In genomic region chr11:98742397-98743291, GRCm38 (mm10) we compare ENCODE assay signal across 8 mouse cellular contexts. TPM values are rescaled to one million over a fixed set of nuclear protein-coding genes. Genes with fewer than 3 reads are reported as not detected.
A peak's percentile ranks its signal among the peaks of the same experiment; 100 is the strongest.
DNase-seq lines count a peak whose midpoint lies in the region; ATAC-seq and TF ChIP-seq lines count a peak whose summit lies in the region.

No protein-coding gene starts in this region.

- peaks cover 50% of the 10 kb centered on the region for H3K4me1 ChIP-seq in lung, embryonic 14.5 days (ENCODE audit: insufficient read depth)
- peaks cover 8% of the 10 kb centered on the region for H3K4me1 ChIP-seq in bone marrow, adult 2 months (ENCODE audit: control insufficient read depth, insufficient read depth, low read length)
- peaks cover 49% of the 10 kb centered on the region for H3K4me1 ChIP-seq in forebrain, embryonic 11.5 days (replicated peaks; ENCODE audit: control insufficient read depth, insufficient read depth, low read length)
- H3K4me1 ChIP-seq in hindbrain, embryonic 15.5 days (replicated peaks) = peaks cover 81% of the 10 kb centered on the region
- peaks cover 93% of the 10 kb centered on the region for H3K4me1 ChIP-seq in liver, embryonic 12.5 days

- H3K27ac ChIP-seq in lung, embryonic 14.5 days (ENCODE audit: low read depth) = peak overlapping the region; percentile 95
- H3K27ac ChIP-seq in bone marrow, adult 2 months (ENCODE audit: control insufficient read depth, insufficient read depth, low read depth, low read length, poor library complexity) = no peak overlapping the region
- H3K27ac ChIP-seq in forebrain, embryonic 11.5 days (ENCODE audit: low read depth, low read length) = peak overlapping the region; percentile 93
- H3K27ac ChIP-seq in hindbrain, embryonic 15.5 days (replicated peaks) = peak overlapping the region; percentile 99
- H3K27ac ChIP-seq in liver, embryonic 12.5 days = peak overlapping the region; percentile 95

- DNase-seq in lung, embryonic 14.5 days = peak; percentile 25
- DNase-seq in lung, postnatal 25 days (ENCODE audit: low spot score) = no peak
- peak; percentile 58 for DNase-seq in forebrain, embryonic 11.5 days (ENCODE audit: low spot score)
- peak; percentile 41 for DNase-seq in retina, embryonic 14.5 days (ENCODE audit: low spot score)

- no peaks in the 10 kb centered on the region for H3K9me3 ChIP-seq in lung, embryonic 14.5 days (ENCODE audit: low read depth, low read length)
- H3K9me3 ChIP-seq in forebrain, embryonic 11.5 days (ENCODE audit: control insufficient read depth, low read length) = no peaks in the 10 kb centered on the region
- no peaks in the 10 kb centered on the region for H3K9me3 ChIP-seq in hindbrain, embryonic 15.5 days
- no peaks in the 10 kb centered on the region for H3K9me3 ChIP-seq in liver, embryonic 12.5 days (replicated peaks)

- H3K4me3 ChIP-seq in lung, embryonic 14.5 days (ENCODE audit: low read depth, low read length) = peak overlapping the region; percentile 75
- peak overlapping the region; percentile 91 for H3K4me3 ChIP-seq in bone marrow, adult 2 months (replicated peaks; ENCODE audit: control insufficient read depth, low read depth, low read length)
- H3K4me3 ChIP-seq in forebrain, embryonic 11.5 days (ENCODE audit: low read depth, low read length) = peak overlapping the region; percentile 79
- peak overlapping the region; percentile 89 for H3K4me3 ChIP-seq in hindbrain, embryonic 15.5 days
- H3K4me3 ChIP-seq in liver, embryonic 12.5 days = peak overlapping the region; percentile 81

- no peaks in the 10 kb centered on the region for H3K27me3 ChIP-seq in lung, embryonic 14.5 days (ENCODE audit: insufficient read depth, low read length)
- H3K27me3 ChIP-seq in forebrain, embryonic 11.5 days (ENCODE audit: control insufficient read depth, insufficient read depth, low read length) = no peaks in the 10 kb centered on the region
- H3K27me3 ChIP-seq in hindbrain, embryonic 15.5 days = no peaks in the 10 kb centered on the region
- no peaks in the 10 kb centered on the region for H3K27me3 ChIP-seq in liver, embryonic 12.5 days (replicated peaks)

- no peak for TF ChIP-seq POLR2A in bone marrow, adult 2 months (IDR thresholded peaks at IDR 0.05; ENCODE audit: borderline replicate concordance, control insufficient read depth, low read depth, low read length)

- TF ChIP-seq CTCF in lung, embryonic 14.5 days (IDR thresholded peaks at IDR 0.05; ENCODE audit: low read depth) = no peak
- TF ChIP-seq CTCF in bone marrow, adult 2 months (IDR thresholded peaks at IDR 0.05; ENCODE audit: control insufficient read depth, insufficient read depth, low read length) = no peak

- peak; percentile 6; the same call in 1 of the 2 replicates for ATAC-seq in lung, embryonic 14.5 days (ENCODE audit: insufficient read depth)
- ATAC-seq in forebrain, embryonic 11.5 days (replicated peaks; ENCODE audit: low FRiP score) = peak; percentile 15
- ATAC-seq in hindbrain, embryonic 15.5 days (ENCODE audit: low FRiP score, low read depth) = peak; percentile 19; the same call in 1 of the 2 replicates
- ATAC-seq in liver, embryonic 12.5 days = no peak; the same call in 1 of the 2 replicates
- no peak for ATAC-seq in inflammation-experienced regulatory T-cells, adult 6 months

- peak overlapping the region; percentile 76 for H3K4me2 ChIP-seq in lung, embryonic 14.5 days
- H3K4me2 ChIP-seq in forebrain, embryonic 11.5 days (ENCODE audit: low read depth, low read length, severe bottlenecking) = peak overlapping the region; percentile 79
- peak overlapping the region; percentile 93 for H3K4me2 ChIP-seq in hindbrain, embryonic 15.5 days
- peak overlapping the region; percentile 99 for H3K4me2 ChIP-seq in liver, embryonic 12.5 days

- 1% methylated on average over 21 of the region's 21 CpGs for WGBS in lung, embryonic 14.5 days
- WGBS in bone marrow, adult 2 months = 5% methylated on average over 21 of the region's 21 CpGs
- WGBS in forebrain, embryonic 11.5 days = 7% methylated on average over 13 of the region's 21 CpGs
- WGBS in hindbrain, embryonic 15.5 days = 1% methylated on average over 11 of the region's 21 CpGs
- WGBS in liver, embryonic 12.5 days (ENCODE audit: insufficient replicate concordance) = 3% methylated on average over 20 of the region's 21 CpGs

- no peaks in the 10 kb centered on the region for H3K36me3 ChIP-seq in lung, embryonic 14.5 days (ENCODE audit: insufficient read depth)
- no peaks in the 10 kb centered on the region for H3K36me3 ChIP-seq in forebrain, embryonic 11.5 days (ENCODE audit: control insufficient read depth, insufficient read depth, low read length)
- H3K36me3 ChIP-seq in hindbrain, embryonic 15.5 days = no peaks in the 10 kb centered on the region
- H3K36me3 ChIP-seq in liver, embryonic 12.5 days = no peaks in the 10 kb centered on the region

- peak overlapping the region; percentile 81 for H3K9ac ChIP-seq in lung, embryonic 14.5 days
- peak overlapping the region; percentile 87 for H3K9ac ChIP-seq in forebrain, embryonic 11.5 days (ENCODE audit: low read length)
- H3K9ac ChIP-seq in hindbrain, embryonic 15.5 days = peak overlapping the region; percentile 98
- peak overlapping the region; percentile 98 for H3K9ac ChIP-seq in liver, embryonic 12.5 days

RNA-seq across cellular contexts. Expression of gene Thra, which starts 2.2 kb away (rescaled TPM):
- 46.8 and 47.1 TPM in 2 replicates for polyA plus RNA-seq in lung, embryonic 14.5 days (2014; fragmentation: Nextera tagmentation; extraction: Ambion mirVana)
- 27.5 and 35.4 TPM in 2 replicates for polyA plus RNA-seq in bone marrow, adult 2 months (2011; ENCODE audit: insufficient read depth, insufficient read length, low replicate concordance, missing spikeins)
- 35.9 and 36.9 TPM in 2 replicates for polyA plus RNA-seq in forebrain, embryonic 11.5 days (2014; fragmentation: Nextera tagmentation; extraction: Ambion mirVana)
- polyA plus RNA-seq in hindbrain, embryonic 15.5 days (2015; fragmentation: Nextera tagmentation; extraction: Ambion mirVana) = 136 and 138 TPM in 2 replicates
- polyA plus RNA-seq in liver, embryonic 12.5 days (2016; fragmentation: Nextera tagmentation; extraction: Ambion mirVana) = 13.0 and 13.3 TPM in 2 replicates
- polyA plus RNA-seq in inflammation-experienced regulatory T-cells, adult 6 months (2017; shearing (Covaris generic)) = 1 to 10 TPM; 1.3 to 6.3 (median 5.2) TPM

RNA-seq across cellular contexts. Expression of gene Med24, which starts 13.4 kb away (rescaled TPM):
- polyA plus RNA-seq in lung, embryonic 14.5 days (2014; fragmentation: Nextera tagmentation; extraction: Ambion mirVana) = 53.0 and 53.5 TPM in 2 replicates
- polyA plus RNA-seq in bone marrow, adult 2 months (2011; ENCODE audit: insufficient read depth, insufficient read length, low replicate concordance, missing spikeins) = 26.7 and 28.7 TPM in 2 replicates
- 75.9 and 76.6 TPM in 2 replicates for polyA plus RNA-seq in forebrain, embryonic 11.5 days (2014; fragmentation: Nextera tagmentation; extraction: Ambion mirVana)
- 67.0 and 70.3 TPM in 2 replicates for polyA plus RNA-seq in hindbrain, embryonic 15.5 days (2015; fragmentation: Nextera tagmentation; extraction: Ambion mirVana)
- 42.0 and 43.7 TPM in 2 replicates for polyA plus RNA-seq in liver, embryonic 12.5 days (2016; fragmentation: Nextera tagmentation; extraction: Ambion mirVana)
- polyA plus RNA-seq in inflammation-experienced regulatory T-cells, adult 6 months (2017; shearing (Covaris generic)) = 10 to 100 TPM; 23.8 to 32.5 (median 28.3) TPM

RNA-seq across cellular contexts. Expression of gene Nr1d1, which starts 32.5 kb away (rescaled TPM):
- 1.4 and 1.7 TPM in 2 replicates for polyA plus RNA-seq in lung, embryonic 14.5 days (2014; fragmentation: Nextera tagmentation; extraction: Ambion mirVana)
- polyA plus RNA-seq in bone marrow, adult 2 months (2011; ENCODE audit: insufficient read depth, insufficient read length, low replicate concordance, missing spikeins) = 2.4 and 4.8 TPM in 2 replicates
- 1.0 and 1.6 TPM in 2 replicates for polyA plus RNA-seq in forebrain, embryonic 11.5 days (2014; fragmentation: Nextera tagmentation; extraction: Ambion mirVana)
- polyA plus RNA-seq in hindbrain, embryonic 15.5 days (2015; fragmentation: Nextera tagmentation; extraction: Ambion mirVana) = 3.9 and 4.3 TPM in 2 replicates
- 1.3 and 1.4 TPM in 2 replicates for polyA plus RNA-seq in liver, embryonic 12.5 days (2016; fragmentation: Nextera tagmentation; extraction: Ambion mirVana)
- 1 to 10 TPM; 6.5 to 8.4 (median 7.3) TPM for polyA plus RNA-seq in inflammation-experienced regulatory T-cells, adult 6 months (2017; shearing (Covaris generic))

RNA-seq across cellular contexts. Expression of gene Csf3, which starts 41.6 kb away (rescaled TPM):
- not detected in 2 replicates for polyA plus RNA-seq in lung, embryonic 14.5 days (2014; fragmentation: Nextera tagmentation; extraction: Ambion mirVana)
- not detected in 2 replicates for polyA plus RNA-seq in bone marrow, adult 2 months (2011; ENCODE audit: insufficient read depth, insufficient read length, low replicate concordance, missing spikeins)
- not detected in 2 replicates for polyA plus RNA-seq in forebrain, embryonic 11.5 days (2014; fragmentation: Nextera tagmentation; extraction: Ambion mirVana)
- polyA plus RNA-seq in hindbrain, embryonic 15.5 days (2015; fragmentation: Nextera tagmentation; extraction: Ambion mirVana) = not detected in 2 replicates
- polyA plus RNA-seq in liver, embryonic 12.5 days (2016; fragmentation: Nextera tagmentation; extraction: Ambion mirVana) = not detected in 2 replicates
- polyA plus RNA-seq in inflammation-experienced regulatory T-cells, adult 6 months (2017; shearing (Covaris generic)) = not detected

RNA-seq across cellular contexts. Expression of gene Msl1, which starts 52.7 kb away (rescaled TPM):
- polyA plus RNA-seq in lung, embryonic 14.5 days (2014; fragmentation: Nextera tagmentation; extraction: Ambion mirVana) = 16.2 and 16.3 TPM in 2 replicates
- polyA plus RNA-seq in bone marrow, adult 2 months (2011; ENCODE audit: insufficient read depth, insufficient read length, low replicate concordance, missing spikeins) = 46.7 and 69.9 TPM in 2 replicates
- polyA plus RNA-seq in forebrain, embryonic 11.5 days (2014; fragmentation: Nextera tagmentation; extraction: Ambion mirVana) = 24.0 and 28.4 TPM in 2 replicates
- 31.7 and 33.1 TPM in 2 replicates for polyA plus RNA-seq in hindbrain, embryonic 15.5 days (2015; fragmentation: Nextera tagmentation; extraction: Ambion mirVana)
- polyA plus RNA-seq in liver, embryonic 12.5 days (2016; fragmentation: Nextera tagmentation; extraction: Ambion mirVana) = 11.5 and 11.7 TPM in 2 replicates
- polyA plus RNA-seq in inflammation-experienced regulatory T-cells, adult 6 months (2017; shearing (Covaris generic)) = 10 to 100 TPM; 16.7 to 26.3 (median 20.4) TPM

Comparison
In these comparisons a context has a peak if more than half of its experiments do, and no peak if none do; other contexts are left out.
1. ATAC-seq: peak in lung, embryonic 14.5 days (single experiment), forebrain, embryonic 11.5 days (single experiment) and hindbrain, embryonic 15.5 days (single experiment); none in liver, embryonic 12.5 days (single experiment) and inflammation-experienced regulatory T-cells, adult 6 months (single experiment).
2. Peak in every context shown above with its lines, with median percentiles within 50 percentile points of each other: H3K4me2 ChIP-seq, H3K4me3 ChIP-seq and H3K9ac ChIP-seq.